Mouse (Mus musculus) B cell, adult 2 months (primary cell): ENCODE results near the gene Fem1b.

Source experiments
- DNase-seq, 2 experiments: peaks; one replicate each; pipeline ENCODE4 v3.0.0; 2022

The Fem1b gene

DNA sequence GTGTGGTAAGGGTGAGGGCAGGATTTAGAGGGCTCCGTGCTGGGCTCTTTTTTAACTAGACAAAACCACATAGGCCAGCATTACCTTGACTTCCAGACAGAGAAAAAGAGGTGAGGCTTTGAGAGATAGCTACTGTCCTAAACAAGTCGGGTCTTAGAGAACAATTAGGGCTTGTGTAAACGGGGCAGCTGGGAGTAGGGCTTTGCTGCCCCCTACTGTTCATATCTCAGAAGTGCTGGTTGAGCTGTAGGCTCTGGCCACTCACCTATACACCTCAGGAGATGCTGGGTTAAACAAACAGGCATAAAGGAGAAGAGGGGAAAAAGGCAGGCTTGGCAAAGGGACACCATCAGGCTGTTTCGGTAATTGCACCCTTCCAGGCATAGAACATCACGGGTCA is 34.3 kb downstream of the Fem1b start:
- DNase-seq: peak; percentile 62 to 65

GRCm38 (mm10) chr9:62775464-62775863 is 36.3 kb downstream of the Fem1b start:
- no peak for DNase-seq

- DNase-seq: no peak
Measured at GRCm38 (mm10) chr9:62772746-62773145, 39.0 kb downstream of the Fem1b start.

DNA sequence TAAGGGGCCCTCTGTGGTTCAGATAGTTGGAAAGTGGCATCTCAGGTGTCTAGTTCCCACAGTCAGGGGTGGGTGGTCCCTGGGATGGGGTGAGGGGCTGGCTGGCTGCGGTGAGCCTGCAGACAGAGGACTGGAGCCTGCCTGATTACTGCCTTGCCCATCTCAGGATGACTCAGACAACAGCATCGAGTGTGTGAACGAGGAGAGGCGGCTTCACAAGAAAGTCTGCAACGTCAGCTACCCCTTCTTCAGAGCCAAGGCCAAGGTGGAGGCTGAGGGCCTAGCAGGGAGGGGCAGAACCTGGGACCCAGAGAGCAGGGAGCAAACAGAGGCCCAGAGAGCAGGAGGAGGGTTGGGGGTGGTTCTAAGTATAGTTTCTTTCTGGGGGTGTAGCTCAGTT is 43.4 kb downstream of the Fem1b start:
- DNase-seq: no peak

DNA sequence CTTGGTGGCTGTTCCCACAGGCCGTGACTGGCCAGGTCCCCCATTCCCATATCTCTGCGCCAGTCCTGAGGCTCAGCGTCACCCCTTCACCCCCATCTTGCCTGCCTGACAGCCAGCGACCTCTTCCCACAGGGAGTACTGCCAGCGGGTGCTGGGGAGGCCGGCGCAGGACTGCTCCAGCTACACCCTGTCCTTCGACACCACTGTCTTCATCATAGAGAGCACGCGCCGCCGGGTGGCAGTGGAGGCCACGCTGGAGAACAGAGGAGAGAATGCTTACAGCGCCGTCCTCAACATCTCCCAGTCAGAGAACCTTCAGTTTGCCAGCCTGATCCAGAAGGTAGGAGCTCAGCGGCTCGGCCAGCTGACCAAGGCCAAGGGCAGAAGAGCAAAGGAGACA is 44.3 kb downstream of the Fem1b start:
- no peak for DNase-seq

- DNase-seq: no peak
Measured at GRCm38 (mm10) chr9:62765346-62765745, 46.4 kb downstream of the Fem1b start.

DNA sequence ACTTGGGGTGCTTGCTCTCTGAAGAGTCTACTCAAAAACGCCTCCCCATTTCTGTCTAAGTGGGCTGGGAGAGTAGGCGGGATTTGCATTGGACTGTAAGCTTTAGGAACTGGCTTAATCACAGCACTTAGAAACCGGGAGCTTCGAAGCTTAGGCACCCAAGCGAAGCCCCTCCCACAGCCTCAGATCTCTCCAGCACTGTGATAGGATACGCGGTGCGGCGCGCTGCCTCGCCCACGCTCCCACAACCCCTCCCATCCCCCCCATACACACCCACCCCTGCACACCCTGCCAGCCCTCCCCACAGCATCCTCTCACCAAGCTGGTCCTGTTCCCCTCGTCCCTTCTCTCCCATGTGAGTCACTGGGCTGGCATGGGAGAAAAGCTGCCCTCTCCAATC is 48.3 kb downstream of the Fem1b start:
- no peak for DNase-seq

DNA sequence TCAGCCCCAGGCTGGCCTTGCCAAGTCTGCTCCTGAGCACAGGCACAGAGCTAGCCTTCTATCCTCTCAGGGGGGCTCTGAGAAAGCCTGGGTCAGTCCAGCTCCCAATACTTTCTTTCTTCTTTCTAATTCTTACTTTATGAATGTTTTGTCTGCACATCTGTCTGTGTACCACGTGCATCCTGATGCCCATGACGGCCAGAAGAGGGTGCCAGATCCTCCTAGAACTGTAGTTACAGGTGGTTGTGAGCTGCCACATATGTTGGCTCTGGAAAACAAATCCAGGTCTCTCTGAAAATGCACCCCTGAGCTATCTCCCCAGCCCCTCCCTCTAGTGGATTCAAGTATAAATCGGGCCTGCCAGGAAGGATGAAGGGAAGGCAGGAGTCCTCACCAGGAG is 52.1 kb downstream of the Fem1b start:
- DNase-seq: peak in 1 of 2 experiments; percentile 10

- DNase-seq: no peak
Measured at GRCm38 (mm10) chr9:62758288-62758687, 53.4 kb downstream of the Fem1b start.

- DNase-seq: no peak
Measured at GRCm38 (mm10) chr9:62750381-62750780, 61.4 kb downstream of the Fem1b start.

DNA sequence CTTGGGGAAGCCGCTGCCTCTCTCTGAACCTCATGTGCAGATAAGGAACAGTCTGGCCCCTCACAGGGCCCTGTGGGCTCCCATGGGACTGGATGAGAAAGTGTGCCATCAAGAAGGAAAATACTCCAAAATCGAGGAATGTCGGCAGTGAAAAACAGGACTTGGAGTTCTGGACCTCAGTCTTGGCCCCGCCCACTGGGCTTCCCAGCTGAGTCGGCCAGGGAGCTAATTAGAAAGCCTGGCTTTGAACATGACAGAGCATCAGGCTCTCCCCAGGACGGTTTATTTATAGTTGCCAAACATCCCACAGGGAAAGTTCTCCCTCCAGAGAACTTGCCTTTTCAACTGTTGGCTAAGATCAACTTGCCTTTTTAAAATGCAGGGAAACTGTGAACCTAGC is 62.1 kb downstream of the Fem1b start:
- no peak for DNase-seq

DNA sequence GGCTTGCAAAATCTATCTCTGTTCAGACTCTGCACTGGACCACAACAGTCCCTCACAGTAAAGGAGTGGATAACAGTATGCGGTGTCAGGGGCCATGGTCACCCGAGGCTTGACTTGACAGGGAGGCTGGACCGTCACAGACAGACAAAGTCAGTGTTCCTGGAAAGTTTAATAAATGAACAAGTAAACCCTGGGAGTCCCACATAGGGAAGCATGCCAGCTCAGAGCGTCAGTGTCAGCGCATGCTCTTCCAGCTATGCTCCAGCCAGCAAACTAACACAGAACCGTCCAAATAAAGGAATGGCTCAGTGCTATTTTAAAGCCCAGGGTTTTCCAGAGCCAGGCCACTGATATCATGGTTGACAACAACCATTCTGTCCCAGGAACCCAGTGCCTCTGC is 65.1 kb downstream of the Fem1b start:
- no peak for DNase-seq

DNA sequence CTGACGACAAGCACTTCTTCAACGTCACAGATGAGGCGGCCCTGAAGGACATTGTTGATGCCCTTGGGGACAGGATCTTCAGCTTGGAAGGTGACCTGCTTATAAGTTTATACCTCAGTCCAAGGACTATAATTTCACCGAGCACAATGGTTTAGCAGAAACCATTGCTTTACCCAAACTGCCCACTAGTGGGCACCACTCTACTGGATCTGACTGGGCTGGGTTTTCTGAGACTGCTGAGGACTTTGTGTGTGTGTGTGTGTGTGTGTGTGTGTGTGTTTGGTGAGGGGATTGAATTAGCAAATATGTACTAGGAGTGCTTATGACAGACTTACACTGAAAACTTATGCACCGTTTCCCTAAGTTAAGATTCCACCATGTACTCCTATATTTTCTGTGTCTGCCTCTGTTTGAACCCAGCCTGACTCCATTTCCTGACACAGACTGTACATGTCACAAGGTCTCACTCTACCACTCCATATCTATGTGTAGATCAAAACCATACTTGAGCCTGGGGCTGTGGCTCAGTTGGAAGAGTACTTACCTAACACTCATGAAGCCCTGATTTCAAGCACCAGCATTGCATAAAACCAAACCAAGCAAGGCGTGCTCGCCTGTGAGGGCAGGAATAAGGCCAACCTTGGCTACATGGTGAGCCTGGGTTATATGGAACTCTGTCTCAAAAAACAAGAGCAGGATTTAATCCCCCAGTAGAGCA is 67.0 kb downstream of the Fem1b start:
- peak; percentile 51 to 52 for DNase-seq
